Mouse (Mus musculus): ENCODE results near the gene Rasgrf2. TPM values are rescaled to one million over a fixed set of nuclear protein-coding genes. Genes with fewer than 3 reads are reported as not detected.

Gene Rasgrf2
- polyA plus RNA-seq, 1 experiment: 0.51 TPM

DNA sequence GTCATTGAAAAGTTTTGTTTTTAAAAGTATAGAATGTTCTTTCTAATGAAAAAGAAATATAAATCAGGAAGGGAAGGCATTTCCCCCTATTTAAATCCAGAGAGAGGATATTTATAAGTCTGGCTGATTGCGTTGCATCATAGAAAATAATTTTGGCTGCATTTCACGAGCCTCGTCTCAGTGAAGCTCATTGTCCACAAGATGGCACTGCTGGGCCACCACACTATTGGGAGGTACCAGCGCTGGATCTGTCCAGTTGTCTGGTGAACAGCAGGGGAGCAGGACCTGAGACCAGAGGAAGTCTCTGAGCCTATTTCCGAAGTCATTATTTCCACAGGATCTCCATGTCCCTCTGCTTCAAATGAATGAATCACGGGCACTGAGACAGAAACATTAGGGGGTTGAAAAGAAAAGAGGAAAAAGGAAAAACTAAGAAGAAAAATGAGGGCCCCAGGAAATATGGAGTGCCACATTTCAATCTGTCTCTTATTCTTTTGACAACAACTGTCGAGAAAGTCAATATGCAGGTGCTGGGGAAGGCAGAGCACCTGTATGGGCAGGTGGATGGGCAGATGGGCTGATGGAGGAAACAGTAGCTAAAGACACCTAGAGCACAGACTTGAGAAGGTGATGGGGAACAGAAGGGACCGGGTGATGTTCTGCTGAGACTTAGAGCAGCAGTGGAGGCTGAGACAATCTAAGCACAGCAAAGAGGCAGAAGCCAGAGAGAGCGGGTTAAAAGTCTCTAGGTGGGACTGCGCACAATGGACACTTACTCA lies 223.1 kb downstream of the Rasgrf2 start:
- Histone ChIP-seq H3K27ac (ENCODE audit: insufficient read depth, low read depth, low read length) (no peak overlapping the region), H3K4me1 (ENCODE audit: control insufficient read depth, insufficient read depth, low read length) (no peaks in the 10 kb centered on the region), H3K4me3 (ENCODE audit: insufficient read depth, low read length) (no peak overlapping the region)
- no peak for TF ChIP-seq POLR2A (IDR thresholded peaks at IDR 0.05; ENCODE audit: borderline replicate concordance, low read depth, low read length)
- peak; percentile 75 for TF ChIP-seq CTCF (IDR thresholded peaks at IDR 0.05; ENCODE audit: low read depth, low read length)

DNA sequence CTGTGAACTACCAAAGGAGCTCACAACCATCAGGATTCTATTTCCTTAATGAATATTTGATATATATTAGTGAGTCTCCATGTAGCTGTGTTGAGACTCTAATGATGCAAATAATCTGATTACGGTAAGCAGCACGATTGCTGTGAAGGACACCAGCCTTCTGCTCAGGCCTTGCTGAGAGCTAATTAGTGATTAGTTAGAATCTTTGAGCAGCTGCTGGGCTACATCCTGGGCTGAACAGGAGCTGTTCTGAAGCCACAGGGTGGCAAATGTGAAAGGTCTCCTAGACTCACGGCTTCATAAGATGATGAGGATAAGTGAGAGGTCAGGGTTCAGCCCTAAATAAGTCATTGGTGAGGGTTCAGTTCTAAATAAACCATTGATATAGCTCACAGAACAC lies 225.1 kb downstream of the Rasgrf2 start:
- Histone ChIP-seq H3K4me1 (ENCODE audit: control insufficient read depth, insufficient read depth, low read length) (no peaks in the 10 kb centered on the region), H3K4me3 (ENCODE audit: insufficient read depth, low read length) (no peak overlapping the region), H3K27ac (ENCODE audit: insufficient read depth, low read depth, low read length) (no peak overlapping the region)
- TF ChIP-seq POLR2A (IDR thresholded peaks at IDR 0.05; ENCODE audit: borderline replicate concordance, low read depth, low read length): no peak
- TF ChIP-seq CTCF (IDR thresholded peaks at IDR 0.05; ENCODE audit: low read depth, low read length): no peak

DNA sequence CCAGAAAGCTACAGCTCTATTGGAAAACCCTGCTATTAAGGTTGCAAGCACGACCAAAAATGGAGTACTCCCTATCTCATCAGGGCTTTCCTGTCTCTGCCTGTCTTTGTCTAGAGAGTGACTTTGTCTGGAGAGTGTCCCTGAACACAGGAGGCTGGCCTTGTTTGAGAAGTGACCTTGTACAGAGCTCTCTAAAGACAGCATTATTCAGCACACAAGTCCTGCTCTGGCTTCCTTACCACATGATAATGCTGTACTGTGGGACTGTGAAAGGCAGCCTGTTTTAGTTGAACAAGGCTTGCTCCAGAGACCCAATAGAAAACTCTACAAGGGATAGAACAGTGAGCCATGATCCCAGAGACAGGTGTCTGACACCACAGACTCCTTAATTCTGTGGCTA lies 235.0 kb downstream of the Rasgrf2 start:
- Histone ChIP-seq H3K4me3 (ENCODE audit: insufficient read depth, low read length) (no peak overlapping the region), H3K27ac (ENCODE audit: insufficient read depth, low read depth, low read length) (no peak overlapping the region), H3K4me1 (ENCODE audit: control insufficient read depth, insufficient read depth, low read length) (no peaks in the 10 kb centered on the region)
- TF ChIP-seq POLR2A (IDR thresholded peaks at IDR 0.05; ENCODE audit: borderline replicate concordance, low read depth, low read length) (no peak), CTCF (IDR thresholded peaks at IDR 0.05; ENCODE audit: low read depth, low read length) (no peak)

DNA sequence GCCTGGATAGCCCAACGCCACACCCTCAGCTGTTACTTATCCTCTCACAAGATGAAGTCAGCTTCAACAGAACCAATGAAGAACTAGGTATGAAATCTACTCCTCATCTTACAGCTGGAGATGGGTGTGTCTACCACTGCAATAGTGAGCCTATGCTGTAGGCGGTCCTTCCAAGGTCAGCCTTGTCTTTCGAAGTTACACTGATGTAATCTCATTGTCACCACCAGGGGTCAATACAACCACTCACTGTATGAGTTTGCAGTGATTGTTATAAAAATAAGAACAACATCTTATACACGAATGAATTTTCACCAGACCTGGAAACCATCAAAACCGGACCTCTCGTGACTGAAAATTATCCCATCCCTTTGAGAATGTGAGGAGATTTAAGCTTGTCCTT lies 238.3 kb downstream of the Rasgrf2 start:
- Histone ChIP-seq H3K27ac (ENCODE audit: insufficient read depth, low read depth, low read length) (no peak overlapping the region), H3K4me1 (ENCODE audit: control insufficient read depth, insufficient read depth, low read length) (no peaks in the 10 kb centered on the region), H3K4me3 (ENCODE audit: insufficient read depth, low read length) (no peak overlapping the region)
- no peak for TF ChIP-seq POLR2A (IDR thresholded peaks at IDR 0.05; ENCODE audit: borderline replicate concordance, low read depth, low read length)
- TF ChIP-seq CTCF (IDR thresholded peaks at IDR 0.05; ENCODE audit: low read depth, low read length): no peak

DNA sequence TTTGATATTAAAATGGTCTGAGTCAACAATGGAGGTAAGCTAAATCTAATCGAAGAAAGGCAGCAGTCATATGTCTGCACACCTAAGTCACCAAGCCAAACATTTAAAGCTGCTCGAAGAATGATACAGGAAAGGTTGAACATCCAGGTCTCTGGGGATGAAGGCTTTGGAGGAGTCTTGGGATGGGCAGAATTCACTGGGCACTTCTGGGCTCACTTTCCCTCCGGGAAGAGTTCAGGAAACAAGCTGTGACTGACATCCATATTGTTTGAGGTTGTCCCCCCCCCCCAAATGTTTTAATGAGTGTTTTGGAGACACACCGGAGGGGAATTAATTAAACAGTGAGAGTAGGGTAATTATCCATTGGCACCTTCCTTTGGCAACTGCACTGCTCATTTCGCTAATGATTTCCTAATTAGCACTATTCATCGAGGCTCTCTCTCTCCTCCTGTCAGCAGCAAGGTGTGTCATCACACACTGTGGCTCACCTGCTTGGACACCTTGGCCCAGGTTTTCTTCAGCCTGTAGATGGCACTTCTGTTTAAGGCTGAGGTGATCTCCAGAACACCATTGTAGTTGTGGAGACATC lies 241.3 kb downstream of the Rasgrf2 start:
- TF ChIP-seq CTCF (IDR thresholded peaks at IDR 0.05; ENCODE audit: low read depth, low read length) (no peak), POLR2A (IDR thresholded peaks at IDR 0.05; ENCODE audit: borderline replicate concordance, low read depth, low read length) (no peak)
- H3K4me3 ChIP-seq (ENCODE audit: insufficient read depth, low read length): no peak overlapping the region
- H3K27ac ChIP-seq (ENCODE audit: insufficient read depth, low read depth, low read length): no peak overlapping the region
- no peaks in the 10 kb centered on the region for H3K4me1 ChIP-seq (ENCODE audit: control insufficient read depth, insufficient read depth, low read length)

DNA sequence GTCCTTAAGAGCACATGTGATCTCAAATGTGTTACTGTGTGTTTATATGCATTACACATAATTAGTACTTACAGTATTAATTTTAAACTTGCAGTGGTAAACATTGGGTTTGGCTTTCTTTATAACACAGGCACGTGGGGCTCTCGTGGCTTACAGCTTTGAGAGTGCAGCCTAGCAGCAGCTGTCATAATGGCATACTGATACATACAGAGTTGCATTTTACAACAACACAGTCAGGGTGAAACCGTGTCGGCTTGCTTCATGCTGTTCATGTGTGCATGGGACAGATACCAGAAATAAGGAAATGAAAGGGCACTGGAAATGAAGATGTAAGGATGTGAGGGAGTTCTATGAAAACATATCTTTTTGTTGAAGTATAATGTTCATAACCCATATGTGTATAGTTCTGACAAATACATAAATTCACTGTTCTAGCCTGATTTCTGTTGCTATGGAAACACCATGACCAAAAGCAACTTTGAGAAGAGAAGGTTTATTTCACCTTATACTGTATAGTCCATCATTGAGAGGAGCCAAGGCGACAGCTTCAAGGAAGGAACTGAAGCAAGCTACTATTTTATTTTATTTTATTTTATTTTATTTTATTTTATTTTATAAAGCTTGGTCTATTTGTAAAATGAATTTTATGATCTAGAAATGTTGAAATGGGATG lies 246.6 kb downstream of the Rasgrf2 start:
- H3K27ac ChIP-seq (ENCODE audit: insufficient read depth, low read depth, low read length): no peak overlapping the region
- H3K4me3 ChIP-seq (ENCODE audit: insufficient read depth, low read length): no peak overlapping the region
- no peaks in the 10 kb centered on the region for H3K4me1 ChIP-seq (ENCODE audit: control insufficient read depth, insufficient read depth, low read length)
- TF ChIP-seq POLR2A (IDR thresholded peaks at IDR 0.05; ENCODE audit: borderline replicate concordance, low read depth, low read length) (no peak), CTCF (IDR thresholded peaks at IDR 0.05; ENCODE audit: low read depth, low read length) (no peak)

DNA sequence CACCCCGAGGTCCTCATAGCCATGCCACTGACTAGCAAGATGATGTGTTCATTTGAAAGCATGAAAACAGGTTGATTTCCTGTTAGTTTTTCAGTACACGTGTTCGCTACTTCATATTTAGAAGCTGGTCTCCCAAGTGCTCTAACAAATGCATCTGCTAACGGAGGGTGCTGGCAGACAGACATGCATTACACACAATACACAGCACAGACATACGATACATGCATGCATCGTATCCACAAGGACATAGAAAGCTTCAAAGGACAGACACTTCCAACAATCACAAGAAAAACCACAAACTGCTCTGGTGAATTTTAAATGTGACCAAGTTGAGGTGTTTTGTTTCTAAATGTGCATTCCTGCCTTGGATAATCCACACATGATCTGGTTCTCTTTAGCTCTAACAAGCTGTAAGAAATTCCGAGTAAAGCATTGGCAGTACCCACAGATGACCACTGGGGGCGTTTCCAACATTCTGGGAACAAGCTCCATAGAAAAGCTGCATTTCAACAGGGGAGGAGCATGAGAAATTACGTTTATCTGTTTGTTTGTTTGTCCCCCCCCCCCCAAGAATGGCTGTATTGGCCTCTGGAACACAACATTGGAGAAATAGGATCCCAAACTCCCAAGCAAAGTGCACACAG lies 249.5 kb downstream of the Rasgrf2 start:
- no peak for TF ChIP-seq CTCF (IDR thresholded peaks at IDR 0.05; ENCODE audit: low read depth, low read length)
- TF ChIP-seq POLR2A (IDR thresholded peaks at IDR 0.05; ENCODE audit: borderline replicate concordance, low read depth, low read length): no peak
- H3K4me3 ChIP-seq (ENCODE audit: insufficient read depth, low read length): no peak overlapping the region
- no peak overlapping the region for H3K27ac ChIP-seq (ENCODE audit: insufficient read depth, low read depth, low read length)
- no peaks in the 10 kb centered on the region for H3K4me1 ChIP-seq (ENCODE audit: control insufficient read depth, insufficient read depth, low read length)

DNA sequence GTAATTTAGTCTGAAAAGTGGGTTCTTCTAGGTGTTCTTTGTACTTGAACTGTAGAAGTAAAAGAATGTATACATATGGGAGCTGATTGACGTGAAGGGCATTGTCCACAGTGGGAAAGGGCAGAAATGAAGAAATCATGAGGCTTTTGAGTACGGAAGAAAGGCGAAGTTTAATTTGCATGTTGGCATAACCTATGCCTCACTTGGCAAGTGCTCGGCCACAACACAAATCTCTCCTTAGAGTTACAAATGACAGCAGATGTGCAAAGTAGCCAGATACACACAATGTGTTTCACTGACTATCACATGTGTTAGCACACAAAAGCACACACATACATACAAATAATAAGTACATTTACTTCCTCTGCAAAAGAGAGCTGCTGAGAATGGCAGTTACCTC lies 251.2 kb downstream of the Rasgrf2 start:
- no peak overlapping the region for H3K4me3 ChIP-seq (ENCODE audit: insufficient read depth, low read length)
- no peak overlapping the region for H3K27ac ChIP-seq (ENCODE audit: insufficient read depth, low read depth, low read length)
- TF ChIP-seq POLR2A (IDR thresholded peaks at IDR 0.05; ENCODE audit: borderline replicate concordance, low read depth, low read length): no peak
- no peak for TF ChIP-seq CTCF (IDR thresholded peaks at IDR 0.05; ENCODE audit: low read depth, low read length)
- H3K4me1 ChIP-seq (ENCODE audit: control insufficient read depth, insufficient read depth, low read length): no peaks in the 10 kb centered on the region

DNA sequence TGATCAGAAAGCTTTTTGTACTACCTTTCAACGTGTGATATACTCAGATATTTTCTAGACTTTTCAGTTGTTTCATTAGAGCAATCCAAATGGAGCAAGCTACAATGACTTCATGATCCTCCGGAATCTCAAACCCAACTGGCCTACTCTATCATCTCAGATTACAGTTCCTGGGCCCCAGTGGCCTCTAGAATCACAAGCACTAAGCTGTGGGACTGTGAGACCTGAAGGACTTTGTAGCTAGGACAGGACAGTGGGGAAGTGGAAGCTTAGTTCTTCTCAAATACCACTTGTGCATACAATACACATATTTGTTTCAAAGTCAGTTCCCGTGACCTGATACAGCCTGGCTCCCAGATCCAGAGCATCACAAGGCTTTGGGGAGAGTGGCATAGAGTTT lies 253.5 kb downstream of the Rasgrf2 start:
- Histone ChIP-seq H3K27ac (ENCODE audit: insufficient read depth, low read depth, low read length) (no peak overlapping the region), H3K4me3 (ENCODE audit: insufficient read depth, low read length) (no peak overlapping the region), H3K4me1 (ENCODE audit: control insufficient read depth, insufficient read depth, low read length) (no peaks in the 10 kb centered on the region)
- TF ChIP-seq CTCF (IDR thresholded peaks at IDR 0.05; ENCODE audit: low read depth, low read length): no peak
- TF ChIP-seq POLR2A (IDR thresholded peaks at IDR 0.05; ENCODE audit: borderline replicate concordance, low read depth, low read length): no peak
